Mouse (Mus musculus): Measurements from ENCODE around the gene Ftl1. TPM values are rescaled to one million over a fixed set of nuclear protein-coding genes. Genes with fewer than 3 reads are reported as not detected.

The Ftl1 gene
- polyA plus RNA-seq, 1 experiment = 3,659 TPM

DNA sequence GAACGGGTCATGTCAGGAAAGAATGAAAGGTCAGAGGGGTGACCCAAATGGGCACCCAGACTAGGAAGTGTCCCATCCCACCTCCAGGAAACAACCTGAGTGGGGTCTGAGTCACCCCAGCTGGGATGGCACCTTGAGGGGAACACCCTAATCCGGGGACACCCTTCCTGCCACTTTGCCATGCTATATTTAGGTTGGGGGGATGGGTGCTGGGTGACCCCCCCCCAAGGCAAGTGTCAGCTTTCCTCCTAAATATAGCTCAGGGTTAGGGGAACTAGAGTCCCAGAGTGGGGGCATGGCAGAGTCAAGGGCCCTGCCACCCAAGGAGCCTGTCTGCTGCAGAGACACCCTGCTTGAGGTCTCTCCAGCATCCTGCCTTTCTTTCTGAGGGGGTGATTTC lies 47.3 kb downstream of the Ftl1 start:
- H3K4me1 ChIP-seq (ENCODE audit: control insufficient read depth) = peaks cover 10% of the 10 kb centered on the region
- peaks cover 100% of the 10 kb centered on the region for H3K27me3 ChIP-seq (ENCODE audit: control insufficient read depth)
- H3K9me3 ChIP-seq (ENCODE audit: control insufficient read depth, low read length) = peaks cover 6% of the 10 kb centered on the region; the same call in 1 of the 2 replicates
- no peak overlapping the region for H3K4me3 ChIP-seq (replicated peaks)
- H3K36me3 ChIP-seq (ENCODE audit: control insufficient read depth) = no peaks in the 10 kb centered on the region
- TF ChIP-seq TAL1 (IDR thresholded peaks at IDR 0.05; ENCODE audit: low read length) (no peak), GATA1 (IDR thresholded peaks at IDR 0.05; ENCODE audit: low read length) (no peak)

DNA sequence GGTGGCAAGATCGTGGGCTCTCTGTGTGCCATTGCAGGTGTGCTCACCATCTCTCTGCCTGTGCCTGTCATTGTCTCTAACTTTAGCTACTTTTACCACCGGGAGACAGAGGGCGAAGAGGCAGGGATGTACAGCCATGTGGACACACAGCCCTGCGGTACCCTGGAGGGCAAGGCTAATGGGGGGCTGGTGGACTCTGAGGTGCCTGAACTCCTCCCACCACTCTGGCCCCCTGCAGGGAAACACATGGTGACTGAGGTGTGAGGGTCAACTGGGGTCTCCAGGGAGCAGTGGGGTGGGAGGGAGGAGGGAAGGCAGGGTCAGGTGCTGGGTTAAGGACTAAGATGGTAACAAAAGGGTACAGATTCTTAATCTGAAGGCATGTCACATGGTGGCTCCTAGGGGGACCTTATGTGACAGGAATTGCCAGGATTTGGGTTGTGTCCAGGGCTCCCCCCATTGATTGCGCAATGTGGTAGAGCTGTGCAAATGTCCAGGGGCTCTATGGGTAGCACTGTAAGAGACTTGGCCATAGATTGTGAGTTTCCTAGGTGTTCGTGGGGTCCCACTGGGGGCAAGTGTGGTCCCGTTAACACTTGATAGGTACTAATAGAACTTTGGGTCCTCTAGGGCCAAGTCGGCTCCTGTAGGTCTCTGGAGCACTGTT lies 50.1 kb downstream of the Ftl1 start:
- Histone ChIP-seq H3K9me3 (ENCODE audit: control insufficient read depth, low read length) (peaks cover 10% of the 10 kb centered on the region; the same call in 1 of the 2 replicates), H3K4me3 (replicated peaks) (no peak overlapping the region), H3K4me1 (ENCODE audit: control insufficient read depth) (peaks cover 14% of the 10 kb centered on the region), H3K36me3 (ENCODE audit: control insufficient read depth) (no peaks in the 10 kb centered on the region), H3K27me3 (ENCODE audit: control insufficient read depth) (peaks cover 100% of the 10 kb centered on the region)
- TF ChIP-seq GATA1 (IDR thresholded peaks at IDR 0.05; ENCODE audit: low read length) = no peak
- no peak for TF ChIP-seq TAL1 (IDR thresholded peaks at IDR 0.05; ENCODE audit: low read length)

DNA sequence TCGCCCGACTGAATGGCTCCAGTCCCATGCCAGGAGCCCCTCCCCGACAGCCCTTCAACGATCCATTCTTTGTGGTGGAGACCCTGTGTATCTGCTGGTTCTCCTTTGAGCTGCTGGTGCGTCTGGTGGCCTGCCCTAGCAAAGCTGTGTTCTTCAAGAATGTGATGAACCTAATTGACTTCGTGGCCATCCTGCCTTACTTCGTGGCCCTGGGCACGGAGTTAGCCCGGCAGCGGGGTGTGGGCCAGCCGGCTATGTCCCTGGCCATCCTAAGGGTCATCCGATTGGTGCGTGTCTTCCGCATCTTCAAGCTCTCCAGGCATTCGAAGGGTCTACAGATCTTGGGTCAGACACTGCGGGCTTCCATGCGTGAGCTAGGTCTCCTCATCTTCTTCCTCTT lies 50.7 kb downstream of the Ftl1 start:
- peaks cover 93% of the 10 kb centered on the region for H3K27me3 ChIP-seq (ENCODE audit: control insufficient read depth)
- TF ChIP-seq GATA1 (IDR thresholded peaks at IDR 0.05; ENCODE audit: low read length) (no peak), TAL1 (IDR thresholded peaks at IDR 0.05; ENCODE audit: low read length) (no peak)
- H3K9me3 ChIP-seq (ENCODE audit: control insufficient read depth, low read length) = peaks cover 8% of the 10 kb centered on the region; the same call in 1 of the 2 replicates
- peaks cover 11% of the 10 kb centered on the region for H3K4me1 ChIP-seq (ENCODE audit: control insufficient read depth)
- H3K4me3 ChIP-seq (replicated peaks) = no peak overlapping the region
- no peaks in the 10 kb centered on the region for H3K36me3 ChIP-seq (ENCODE audit: control insufficient read depth)

DNA sequence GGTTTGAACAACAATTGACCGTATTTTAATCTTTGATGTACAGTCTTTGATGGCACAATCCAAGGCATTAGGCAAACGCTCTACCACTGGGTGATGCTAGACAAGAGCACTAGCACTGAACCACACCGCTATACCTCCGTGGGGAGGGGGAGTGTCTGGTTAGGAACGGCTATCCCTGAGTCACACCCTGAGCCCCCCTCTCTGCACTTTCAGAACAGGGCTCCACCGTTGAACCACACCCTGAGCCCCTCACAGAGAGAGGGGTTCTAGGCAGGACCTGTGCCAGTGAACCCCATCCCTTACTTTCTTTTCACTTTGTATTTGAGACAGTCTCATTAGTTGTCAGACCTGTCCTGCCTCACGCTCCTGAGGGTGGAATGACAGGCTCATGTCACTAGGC lies 51.3 kb downstream of the Ftl1 start:
- Histone ChIP-seq H3K36me3 (ENCODE audit: control insufficient read depth) (no peaks in the 10 kb centered on the region), H3K4me1 (ENCODE audit: control insufficient read depth) (peaks cover 5% of the 10 kb centered on the region), H3K9me3 (ENCODE audit: control insufficient read depth, low read length) (peaks cover 8% of the 10 kb centered on the region; the same call in 1 of the 2 replicates), H3K27me3 (ENCODE audit: control insufficient read depth) (peaks cover 87% of the 10 kb centered on the region), H3K4me3 (replicated peaks) (no peak overlapping the region)
- TF ChIP-seq GATA1 (IDR thresholded peaks at IDR 0.05; ENCODE audit: low read length) (no peak), TAL1 (IDR thresholded peaks at IDR 0.05; ENCODE audit: low read length) (no peak)

Other genes with a start within 250 kb of the Ftl1 start
- 0.55 and 0.60 TPM in 2 replicates for gene Dkkl1, start 247.7 kb downstream of the Ftl1 start, polyA plus RNA-seq (2012)
- gene Tead2, start 244.1 kb downstream of the Ftl1 start, polyA plus RNA-seq (2012) = 0.06 and 0.10 TPM in 2 replicates
- 0.70 and 1.2 TPM in 2 replicates for gene Cd37, start 220.8 kb downstream of the Ftl1 start, polyA plus RNA-seq (2012)
- gene Slc6a16, start 218.8 kb downstream of the Ftl1 start, polyA plus RNA-seq (2012) = not detected in 2 replicates
- gene Slc6a21, start 182.4 kb downstream of the Ftl1 start, polyA plus RNA-seq (2012) = not detected in 2 replicates
- 0.02 and 0.04 TPM in 2 replicates for gene Trpm4, start 126.1 kb downstream of the Ftl1 start, polyA plus RNA-seq (2012)
- not detected in 2 replicates for gene Hrc, start 124.6 kb downstream of the Ftl1 start, polyA plus RNA-seq (2012)
- gene Ppfia3, start 92.9 kb downstream of the Ftl1 start, polyA plus RNA-seq (2012) = 0.13 and 0.33 TPM in 2 replicates
- 0.18 TPM in 1 of 2 replicates, not detected in the other for gene Lin7b, start 89.3 kb downstream of the Ftl1 start, polyA plus RNA-seq (2012)
- 68.0 and 79.6 TPM in 2 replicates for gene Snrnp70, start 64.1 kb downstream of the Ftl1 start, polyA plus RNA-seq (2012)
- not detected in 2 replicates for gene Kcna7, start 54.2 kb downstream of the Ftl1 start, polyA plus RNA-seq (2012)
- gene Ntf5, start 46.2 kb downstream of the Ftl1 start, polyA plus RNA-seq (2012) = not detected in 2 replicates
- not detected in 2 replicates for gene Lhb, start 39.1 kb downstream of the Ftl1 start, polyA plus RNA-seq (2012)
- gene Gys1, start 25.0 kb downstream of the Ftl1 start, polyA plus RNA-seq (2012) = 0.09 and 0.12 TPM in 2 replicates
- gene Ruvbl2, start 21.8 kb downstream of the Ftl1 start, polyA plus RNA-seq (2012) = 15.2 and 15.3 TPM in 2 replicates
- 24.4 and 25.7 TPM in 2 replicates for gene Bax, start 7.0 kb upstream of the Ftl1 start, polyA plus RNA-seq (2012)
- gene Tulp2, start 22.0 kb upstream of the Ftl1 start, polyA plus RNA-seq (2012) = 0.03 and 0.08 TPM in 2 replicates
- not detected in 2 replicates for gene Gm45808, start 26.9 kb upstream of the Ftl1 start, polyA plus RNA-seq (2012)
- 0.01 and 0.02 TPM in 2 replicates for gene Dhdh, start 28.9 kb upstream of the Ftl1 start, polyA plus RNA-seq (2012)
- gene Nucb1, start 50.5 kb upstream of the Ftl1 start, polyA plus RNA-seq (2012) = 54.7 and 66.6 TPM in 2 replicates
- gene Ppp1r15a, start 66.4 kb upstream of the Ftl1 start, polyA plus RNA-seq (2012) = 543 and 840 TPM in 2 replicates
- gene Plekha4, start 66.4 kb upstream of the Ftl1 start, polyA plus RNA-seq (2012) = 0.42 and 1.0 TPM in 2 replicates
- 0.31 and 0.50 TPM in 2 replicates for gene Hsd17b14, start 95.0 kb upstream of the Ftl1 start, polyA plus RNA-seq (2012)
- 1.1 and 2.6 TPM in 2 replicates for gene Bcat2, start 110.3 kb upstream of the Ftl1 start, polyA plus RNA-seq (2012)
- gene Fgf21, start 155.6 kb upstream of the Ftl1 start, polyA plus RNA-seq (2012) = not detected in 2 replicates
- gene Fut1, start 157.4 kb upstream of the Ftl1 start, polyA plus RNA-seq (2012) = not detected in 2 replicates
- 0.05 TPM in 1 of 2 replicates, not detected in the other for gene Izumo1, start 161.9 kb upstream of the Ftl1 start, polyA plus RNA-seq (2012)
- 0.04 and 0.06 TPM in 2 replicates for gene Rasip1, start 167.6 kb upstream of the Ftl1 start, polyA plus RNA-seq (2012)
- not detected in 2 replicates for gene Mamstr, start 180.1 kb upstream of the Ftl1 start, polyA plus RNA-seq (2012)
- gene Fut2, start 206.5 kb upstream of the Ftl1 start, polyA plus RNA-seq (2012) = 0.09 TPM in 1 of 2 replicates, not detected in the other
- gene Ntn5, start 224.1 kb upstream of the Ftl1 start, polyA plus RNA-seq (2012) = not detected in 2 replicates
- gene Sec1, start 234.5 kb upstream of the Ftl1 start, polyA plus RNA-seq (2012) = not detected in 2 replicates
- gene Car11, start 240.0 kb upstream of the Ftl1 start, polyA plus RNA-seq (2012) = not detected in 2 replicates
- 0.07 TPM in 2 replicates for gene Dbp, start 245.2 kb upstream of the Ftl1 start, polyA plus RNA-seq (2012)